Mouse (Mus musculus): Measurements from ENCODE around the gene Olfr324. TPM values are rescaled to one million over a fixed set of nuclear protein-coding genes. Genes with fewer than 3 reads are reported as not detected.

Olfr324 gene
- polyA plus RNA-seq (2017; shearing (Covaris generic)) = not detected

DNA sequence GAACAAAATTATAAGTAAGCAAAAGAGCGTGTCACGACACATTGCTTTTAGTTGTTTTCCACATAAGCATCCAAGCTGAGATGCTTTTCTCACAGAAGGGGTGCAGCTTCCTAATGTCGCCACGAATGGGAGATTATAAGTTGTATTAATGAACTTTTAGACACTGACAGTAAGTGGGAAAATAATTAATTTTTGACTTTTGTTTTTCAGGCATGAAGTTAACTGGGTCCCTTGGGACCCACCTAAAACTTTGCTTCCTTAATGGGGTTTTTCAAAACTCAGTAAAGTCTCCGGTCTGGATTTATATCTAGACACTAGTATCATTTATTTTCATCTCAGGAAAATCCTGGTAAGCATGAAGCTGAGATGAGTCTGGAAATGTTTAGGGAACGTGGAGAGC is at the start of gene Olfr324:
Gene Olfr324 (plus strand): TSS at position 301 of the 400 bp plus-strand sequence.

GRCm38 (mm10) chr11:58546322-58546721 is 48.6 kb upstream of the Olfr324 start, which contains the start of gene Olfr329-ps:
TSS of gene Olfr329-ps (minus strand) at chr11:58546422.

DNA sequence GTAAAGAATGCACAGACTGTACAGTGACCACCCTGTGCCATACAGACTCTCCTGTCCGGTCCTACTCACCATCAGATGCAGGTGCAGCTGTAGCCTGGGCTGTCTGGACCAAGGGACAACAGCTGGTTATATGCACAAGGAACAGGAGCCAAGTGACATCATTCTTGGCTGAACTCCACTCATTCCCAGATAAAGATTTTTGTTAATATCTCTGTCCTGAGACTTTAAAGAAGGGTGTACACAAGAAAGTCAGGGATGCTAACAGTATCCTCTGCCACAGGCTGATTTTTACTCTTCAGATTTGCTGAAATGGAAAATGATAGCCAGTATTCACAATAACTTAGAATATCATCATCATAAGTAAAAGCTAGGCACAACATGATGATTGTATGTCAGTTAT is 39.4 kb upstream of the Olfr324 start, which contains the start of gene Olfr328:
Gene Olfr328 (minus strand): TSS at position 101 of the 400 bp plus-strand sequence.

DNA sequence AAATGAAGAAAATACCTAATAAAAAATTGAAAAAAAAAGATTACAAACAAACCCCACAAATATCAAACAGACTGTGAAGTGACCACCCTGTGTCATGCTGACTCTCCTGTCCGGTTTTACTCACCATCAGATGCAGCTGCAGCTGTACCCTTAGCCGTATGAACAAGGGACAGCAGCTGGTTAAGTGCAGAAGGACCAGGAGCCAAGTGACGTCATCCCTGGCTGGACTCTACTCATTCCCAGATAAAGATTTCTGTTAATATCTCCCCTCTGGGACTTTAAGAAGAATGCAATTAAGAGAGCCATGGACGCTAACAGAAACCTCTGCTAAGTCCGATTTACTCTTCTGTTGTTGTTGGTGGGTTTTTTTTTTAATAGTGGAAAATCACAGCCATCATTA is 24.5 kb upstream of the Olfr324 start, which contains the start of gene Olfr224:
Gene Olfr224 (minus strand): TSS at position 149 of the 400 bp plus-strand sequence.

DNA sequence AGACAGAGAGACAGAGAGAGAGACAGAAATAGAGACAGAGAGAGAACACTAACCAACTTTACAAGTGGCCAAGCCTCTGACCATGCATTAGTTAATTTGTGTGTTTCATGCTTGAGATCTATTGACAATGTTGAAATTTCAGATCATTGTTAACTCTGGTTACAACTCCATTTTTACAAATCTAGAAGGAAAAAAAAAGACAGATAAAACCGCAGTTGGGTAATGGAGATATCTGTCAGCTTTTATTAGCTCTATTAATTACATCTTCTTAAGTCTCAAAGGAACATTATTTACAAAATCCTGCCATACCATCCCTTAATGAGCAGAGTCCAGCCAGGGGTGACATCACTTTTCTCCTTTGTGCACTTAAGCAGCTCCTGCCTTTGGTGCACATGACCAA is 17.5 kb upstream of the Olfr324 start, which contains the start of gene Olfr325:
Gene Olfr325 (plus strand): TSS at position 301 of the 400 bp plus-strand sequence.

GRCm38 (mm10) chr11:58615975-58616374 is 21.1 kb downstream of the Olfr324 start, which contains the start of gene 2210407C18Rik:
TSS of gene 2210407C18Rik (minus strand) at chr11:58616075.

GRCm38 (mm10) chr11:58630401-58630800 is 35.5 kb downstream of the Olfr324 start, which contains the start of gene Olfr323:
TSS of gene Olfr323 (minus strand) at chr11:58630501.

DNA sequence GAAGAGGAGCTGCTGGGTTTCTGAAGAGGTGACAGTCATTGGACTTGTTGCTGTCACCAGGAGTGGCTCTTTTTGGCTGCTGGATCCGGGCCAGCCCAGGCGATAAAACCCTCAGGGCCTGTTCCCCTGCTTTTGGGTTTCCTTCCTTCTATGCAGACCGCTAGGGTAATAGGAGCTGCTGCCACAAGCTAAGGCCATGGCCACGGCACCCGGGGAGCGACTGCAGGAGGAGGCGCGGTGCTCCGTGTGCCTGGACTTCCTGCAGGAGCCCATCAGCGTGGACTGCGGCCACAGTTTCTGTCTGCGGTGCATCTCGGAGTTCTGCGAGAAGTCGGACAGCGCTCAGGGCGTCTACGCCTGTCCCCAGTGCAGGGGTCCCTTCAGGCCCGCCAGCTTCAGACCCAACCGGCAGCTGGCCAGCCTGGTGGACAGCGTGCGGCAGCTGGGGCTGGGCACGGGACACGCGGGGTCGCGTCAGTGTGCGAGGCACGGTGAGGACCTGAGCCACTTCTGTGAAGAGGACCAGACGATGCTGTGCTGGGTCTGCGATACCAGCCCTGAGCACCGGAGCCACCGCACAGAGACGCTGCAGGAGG is 45.5 kb downstream of the Olfr324 start, which contains the start of gene Trim58:
Gene Trim58 (plus strand): TSS at position 194 of the 596 bp plus-strand sequence.

Other genes starting within 250 kb of the Olfr324 start
- gene Lypd8, start 216.1 kb upstream of the Olfr324 start, polyA plus RNA-seq (2017; shearing (Covaris generic)) = not detected
- not detected for gene 1810065E05Rik, start 174.0 kb upstream of the Olfr324 start, polyA plus RNA-seq (2017; shearing (Covaris generic))
- not detected for gene Gm12253, start 162.6 kb upstream of the Olfr324 start, polyA plus RNA-seq (2017; shearing (Covaris generic))
- gene Lypd9, start 142.2 kb upstream of the Olfr324 start, polyA plus RNA-seq (2017; shearing (Covaris generic)) = not detected
- not detected for gene Olfr30, start 132.8 kb upstream of the Olfr324 start, polyA plus RNA-seq (2017; shearing (Covaris generic))
- gene Olfr332, start 102.6 kb upstream of the Olfr324 start, polyA plus RNA-seq (2017; shearing (Covaris generic)) = not detected
- not detected for gene Olfr331, start 92.5 kb upstream of the Olfr324 start, polyA plus RNA-seq (2017; shearing (Covaris generic))
- gene Olfr330, start 60.3 kb upstream of the Olfr324 start, polyA plus RNA-seq (2017; shearing (Covaris generic)) = 0.41 TPM
- gene Olfr329-ps, start 48.7 kb upstream of the Olfr324 start, polyA plus RNA-seq (2017; shearing (Covaris generic)) = not detected
- 0.19 TPM for gene Olfr328, start 39.5 kb upstream of the Olfr324 start, polyA plus RNA-seq (2017; shearing (Covaris generic))
- not detected for gene Olfr224, start 24.6 kb upstream of the Olfr324 start, polyA plus RNA-seq (2017; shearing (Covaris generic))
- gene Olfr325, start 17.4 kb upstream of the Olfr324 start, polyA plus RNA-seq (2017; shearing (Covaris generic)) = not detected
- not detected for gene 2210407C18Rik, start 21.0 kb downstream of the Olfr324 start, polyA plus RNA-seq (2017; shearing (Covaris generic))
- not detected for gene Olfr323, start 35.4 kb downstream of the Olfr324 start, polyA plus RNA-seq (2017; shearing (Covaris generic))
- gene Trim58, start 45.4 kb downstream of the Olfr324 start, polyA plus RNA-seq (2017; shearing (Covaris generic)) = not detected
- not detected for gene Olfr322, start 63.7 kb downstream of the Olfr324 start, polyA plus RNA-seq (2017; shearing (Covaris generic))
- not detected for gene Olfr320, start 86.0 kb downstream of the Olfr324 start, polyA plus RNA-seq (2017; shearing (Covaris generic))
- gene Olfr319, start 104.0 kb downstream of the Olfr324 start, polyA plus RNA-seq (2017; shearing (Covaris generic)) = not detected
- not detected for gene Olfr318, start 128.9 kb downstream of the Olfr324 start, polyA plus RNA-seq (2017; shearing (Covaris generic))
- gene Olfr317, start 144.1 kb downstream of the Olfr324 start, polyA plus RNA-seq (2017; shearing (Covaris generic)) = not detected
- gene Olfr316, start 157.6 kb downstream of the Olfr324 start, polyA plus RNA-seq (2017; shearing (Covaris generic)) = not detected
- gene Olfr315, start 178.1 kb downstream of the Olfr324 start, polyA plus RNA-seq (2017; shearing (Covaris generic)) = not detected
- not detected for gene Olfr314, start 187.8 kb downstream of the Olfr324 start, polyA plus RNA-seq (2017; shearing (Covaris generic))
- gene Fam183b, start 206.8 kb downstream of the Olfr324 start, polyA plus RNA-seq (2017; shearing (Covaris generic)) = not detected
- gene Olfr313, start 219.9 kb downstream of the Olfr324 start, polyA plus RNA-seq (2017; shearing (Covaris generic)) = not detected
- 0.12 TPM for gene Olfr312, start 234.1 kb downstream of the Olfr324 start, polyA plus RNA-seq (2017; shearing (Covaris generic))
- not detected for gene Olfr311, start 244.1 kb downstream of the Olfr324 start, polyA plus RNA-seq (2017; shearing (Covaris generic))

All from effector memory CD4-positive, alpha-beta T cell, adult 5 months (primary cell).